Mouse (Mus musculus) heart, embryonic 10.5 days (tissue): ENCODE measurements around the gene Cfap298. TPM values are rescaled to one million over a fixed set of nuclear protein-coding genes. Genes with fewer than 3 reads are reported as not detected.

Experiments
- DNase-seq: peaks from one replicate; pipeline ENCODE4 v3.0.0-alpha.2; 2017; ENCODE audit warnings: low spot score
- H3K27ac ChIP-seq: fragments of 300-500 bp; sonication (generic); 2 replicates; pipeline ENCODE4 v1.5.1; 2016; ENCODE audit warnings: mild to moderate bottlenecking
- H3K27me3 ChIP-seq: fragments of 300-500 bp; sonication (generic); 2 replicates; pipeline ENCODE4 v1.6.1; 2016; ENCODE audit warnings: mild to moderate bottlenecking; ENCODE audit not compliant: poor library complexity, insufficient read depth, severe bottlenecking
- H3K36me3 ChIP-seq: fragments of 300-500 bp; sonication (generic); 2 replicates; pipeline ENCODE4 v1.6.1; 2016; ENCODE audit warnings: mild to moderate bottlenecking, moderate library complexity
- H3K4me1 ChIP-seq: fragments of 300-500 bp; sonication (generic); 2 replicates; pipeline ENCODE4 v1.6.1; 2016; ENCODE audit warnings: mild to moderate bottlenecking
- H3K4me3 ChIP-seq: fragments of 300-500 bp; sonication (generic); 2 replicates; pipeline ENCODE4 v1.5.1; 2016; ENCODE audit warnings: mild to moderate bottlenecking, moderate library complexity
- H3K9me3 ChIP-seq: fragments of 300-500 bp; sonication (generic); 2 replicates; pipeline ENCODE4 v1.6.1; 2016; ENCODE audit warnings: mild to moderate bottlenecking, moderate library complexity
- WGBS: fragments of 180-500 bp; shearing (Covaris S2); methylation state at CpG from one replicate; pipeline ENCODE4 v1.1.7; 2016; 5-methylcytosine and 5-hydroxymethylcytosine counted together
- polyA plus RNA-seq: library from polyadenylated mRNA; unstranded; fragments of >200 nt; fragmentation: Nextera tagmentation; extraction: Ambion mirVana; gene quantifications from 2 replicates; pipeline ENCODE4 v1.2.1, GENCODE M21; 2016

Gene Cfap298
- polyA plus RNA-seq, 1 experiment from 2014 or later, result 53.1 TPM

DNA sequence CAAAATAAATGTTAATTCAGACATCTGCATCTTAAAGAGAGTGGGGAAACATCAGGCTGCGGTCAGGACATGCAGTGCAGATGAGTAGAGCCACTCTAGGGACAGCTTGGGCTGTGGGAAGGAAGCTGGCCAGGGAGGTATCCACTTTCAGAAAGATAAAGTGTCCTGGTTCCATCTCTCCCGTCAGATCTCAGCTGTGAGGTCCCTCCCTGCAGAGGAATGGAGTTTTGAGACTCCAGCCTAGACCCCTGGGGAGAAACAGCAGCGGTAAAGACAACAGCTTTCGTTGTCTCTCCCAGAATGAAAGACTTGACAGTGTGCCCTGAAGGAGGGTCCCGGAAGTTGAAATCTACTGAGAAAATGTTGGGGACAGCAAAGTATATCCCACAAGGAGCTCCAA is 31.6 kb downstream of the Cfap298 start:
- Histone ChIP-seq H3K4me1 (peaks cover 22% of the 10 kb centered on the region), H3K9me3 (no peaks in the 10 kb centered on the region), H3K27ac (no peak overlapping the region), H3K36me3 (no peaks in the 10 kb centered on the region), H3K27me3 (peaks cover 5% of the 10 kb centered on the region; the same call in 1 of the 2 replicates), H3K4me3 (no peak overlapping the region)
- DNase-seq, result no peak
- WGBS, result 26% methylated on average over 5 of the region's 5 CpGs

DNA sequence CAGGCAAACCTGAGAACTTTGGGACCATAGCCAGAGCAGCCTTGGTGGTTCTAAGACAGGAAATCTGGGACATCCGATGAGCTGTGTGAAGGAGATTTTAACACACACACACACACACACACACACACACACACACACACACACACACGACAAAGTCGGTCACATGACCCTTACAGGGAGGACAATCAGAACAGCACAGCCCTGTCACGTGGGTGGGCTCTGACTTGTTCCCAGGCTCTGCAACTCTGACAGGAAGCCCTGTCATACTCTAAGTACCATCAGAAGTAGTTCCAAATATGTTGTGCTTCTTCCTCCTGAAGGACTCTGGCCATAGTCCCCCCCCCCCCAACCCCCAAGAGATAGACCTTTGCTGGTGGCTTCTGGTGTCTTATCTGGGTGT is 33.5 kb downstream of the Cfap298 start:
- Histone ChIP-seq H3K4me1 (peaks cover 22% of the 10 kb centered on the region), H3K9me3 (no peaks in the 10 kb centered on the region), H3K4me3 (no peak overlapping the region), H3K27me3 (no peaks in the 10 kb centered on the region), H3K27ac (no peak overlapping the region), H3K36me3 (no peaks in the 10 kb centered on the region)
- no peak for DNase-seq
- 50% methylated on average over 4 of the region's 4 CpGs for WGBS

DNA sequence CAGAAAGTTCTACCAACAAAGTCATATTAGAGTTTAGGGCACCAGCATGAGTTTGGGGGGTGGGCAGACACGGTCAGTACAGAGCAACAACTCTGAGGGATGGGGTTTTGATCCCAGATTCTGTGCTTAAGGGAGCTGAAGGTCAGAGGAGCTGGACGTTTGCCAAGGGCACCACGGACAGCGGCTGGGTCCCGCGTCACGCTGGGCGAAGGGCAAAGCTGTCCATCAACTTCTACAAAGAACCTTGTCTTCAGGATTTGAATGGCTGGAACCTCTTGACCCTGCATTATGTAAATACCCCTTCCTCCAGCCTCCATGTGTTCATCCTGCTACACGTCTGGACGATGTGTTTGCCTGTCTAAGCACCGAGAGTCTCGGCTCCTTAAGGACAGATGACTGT is 35.4 kb downstream of the Cfap298 start:
- H3K27ac ChIP-seq, result no peak overlapping the region
- DNase-seq, result no peak
- H3K4me3 ChIP-seq, result no peak overlapping the region
- H3K36me3 ChIP-seq, result no peaks in the 10 kb centered on the region
- WGBS, result 59% methylated on average over 12 of the region's 12 CpGs
- no peaks in the 10 kb centered on the region for H3K27me3 ChIP-seq
- H3K9me3 ChIP-seq, result no peaks in the 10 kb centered on the region
- peaks cover 22% of the 10 kb centered on the region for H3K4me1 ChIP-seq

DNA sequence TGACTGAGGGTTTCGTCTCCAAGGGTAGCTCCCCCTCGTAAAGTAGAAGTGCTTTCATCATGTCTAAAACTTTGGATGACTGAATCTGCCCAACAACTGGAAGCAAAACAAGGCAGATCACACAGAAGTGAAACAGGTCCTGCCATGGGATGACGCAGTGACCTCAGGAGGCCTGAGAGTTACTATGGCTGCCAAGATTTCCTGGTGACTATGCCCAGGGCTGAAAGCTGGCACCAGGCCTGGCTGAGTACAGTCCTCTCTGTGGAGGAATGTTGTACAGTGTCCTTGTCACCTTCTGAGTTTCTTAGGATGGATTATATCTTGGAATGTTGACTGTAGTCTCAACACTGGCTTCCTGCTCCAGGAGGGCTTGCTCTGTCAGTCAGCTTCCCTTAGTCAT is 37.3 kb downstream of the Cfap298 start:
- H3K4me1 ChIP-seq, result peaks cover 8% of the 10 kb centered on the region
- WGBS, result 92% methylated on average over 3 of the region's 3 CpGs
- H3K9me3 ChIP-seq, result no peaks in the 10 kb centered on the region
- H3K36me3 ChIP-seq, result no peaks in the 10 kb centered on the region
- H3K27ac ChIP-seq, result no peak overlapping the region
- H3K4me3 ChIP-seq, result no peak overlapping the region
- no peak for DNase-seq
- H3K27me3 ChIP-seq, result 0 out of 2 replicates have a peak, but pooled peaks cover 4% of the 10 kb centered on the region

DNA sequence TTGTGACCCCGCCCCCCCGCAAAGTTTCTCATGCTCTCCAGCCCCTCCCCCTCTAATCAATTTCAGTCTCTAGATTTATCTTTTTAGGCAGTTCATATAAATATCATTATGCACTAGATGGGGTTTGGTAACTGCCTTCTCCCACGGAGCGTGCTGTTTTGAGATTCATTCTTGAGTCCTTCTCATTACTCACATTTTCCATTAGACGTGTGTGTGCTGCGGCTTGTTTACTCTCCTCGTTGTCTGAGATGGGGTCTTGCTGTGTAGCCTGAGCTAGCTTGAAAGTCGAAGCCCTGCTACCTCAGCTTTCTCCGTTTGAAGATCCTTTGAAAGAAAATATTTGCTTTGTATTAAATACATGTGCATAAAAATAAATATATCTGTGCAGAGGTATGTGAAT is 41.1 kb downstream of the Cfap298 start:
- 54% methylated on average over 9 of the region's 9 CpGs for WGBS
- H3K4me3 ChIP-seq, result no peak overlapping the region
- H3K27me3 ChIP-seq, result peaks cover 6% of the 10 kb centered on the region; the same call in 1 of the 2 replicates
- H3K4me1 ChIP-seq, result peaks cover 14% of the 10 kb centered on the region
- H3K27ac ChIP-seq, result no peak overlapping the region
- H3K9me3 ChIP-seq, result no peaks in the 10 kb centered on the region
- no peaks in the 10 kb centered on the region for H3K36me3 ChIP-seq
- no peak for DNase-seq

DNA sequence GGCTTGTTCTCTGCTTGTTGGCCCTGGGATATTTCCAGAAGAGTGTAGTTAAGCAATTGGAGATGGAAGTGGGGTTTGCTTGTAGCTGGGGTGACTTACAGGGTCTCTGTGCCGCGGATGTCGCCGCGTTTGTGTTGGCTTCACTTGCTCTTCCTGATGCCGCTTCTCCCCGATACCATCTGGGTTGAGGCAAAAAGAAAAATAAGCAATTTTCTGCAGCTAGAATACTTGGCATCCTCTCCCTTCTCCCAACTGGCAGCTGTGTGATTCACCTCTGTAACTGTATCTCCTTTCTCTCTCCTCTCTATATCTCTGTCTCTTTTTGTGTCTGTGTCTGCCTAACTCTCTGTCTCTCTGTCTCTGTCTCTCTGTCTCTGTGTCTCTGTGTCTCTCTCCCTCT is 41.9 kb downstream of the Cfap298 start:
- 74% methylated on average over 7 of the region's 7 CpGs for WGBS
- no peak for DNase-seq
- Histone ChIP-seq H3K27ac (no peak overlapping the region), H3K9me3 (no peaks in the 10 kb centered on the region), H3K4me1 (peaks cover 14% of the 10 kb centered on the region), H3K36me3 (no peaks in the 10 kb centered on the region), H3K27me3 (peaks cover 6% of the 10 kb centered on the region; the same call in 1 of the 2 replicates), H3K4me3 (no peak overlapping the region)

DNA sequence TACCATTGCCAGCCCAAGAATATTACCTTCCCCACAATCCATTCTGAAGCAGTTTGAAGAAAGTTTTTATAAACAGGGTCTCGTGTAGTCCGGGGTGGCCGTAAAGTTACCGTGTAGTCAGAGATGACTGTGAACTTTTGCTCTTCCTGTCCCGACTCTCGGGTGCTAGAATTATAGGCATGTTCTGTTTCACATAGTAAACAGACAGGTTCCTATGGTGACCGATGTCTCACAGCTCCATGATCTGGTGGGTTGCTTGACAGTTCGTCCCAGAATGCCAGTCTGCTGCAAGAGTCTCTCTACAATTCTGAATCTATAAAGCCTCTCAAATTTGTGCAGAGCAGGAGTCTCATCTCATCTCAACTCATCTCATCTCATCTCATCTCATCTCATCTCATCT is 42.8 kb downstream of the Cfap298 start:
- Histone ChIP-seq H3K36me3 (no peaks in the 10 kb centered on the region), H3K4me3 (no peak overlapping the region), H3K27me3 (peaks cover 6% of the 10 kb centered on the region; the same call in 1 of the 2 replicates), H3K9me3 (no peaks in the 10 kb centered on the region), H3K4me1 (peaks cover 14% of the 10 kb centered on the region), H3K27ac (no peak overlapping the region)
- no peak for DNase-seq
- 35% methylated on average over 8 of the region's 8 CpGs for WGBS

DNA sequence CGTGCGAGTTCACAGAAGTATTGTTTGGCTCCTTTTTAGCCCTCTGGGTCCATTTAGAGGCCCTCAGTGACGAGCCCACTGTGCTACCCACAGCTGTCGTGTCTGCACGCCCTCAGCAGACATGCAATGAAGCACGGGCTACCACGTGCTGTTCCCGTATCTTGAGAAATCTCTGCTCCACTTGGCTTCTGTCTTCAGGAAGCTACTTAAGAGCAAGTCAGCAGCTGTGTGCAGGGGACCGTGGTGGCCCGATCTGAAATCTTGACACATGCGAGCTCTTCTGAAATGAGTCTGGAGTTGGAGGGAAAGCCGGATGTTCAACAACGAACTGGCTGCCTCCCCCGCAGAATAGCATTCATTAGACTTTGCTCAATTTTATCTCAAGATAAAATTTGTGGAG is 43.3 kb downstream of the Cfap298 start:
- Histone ChIP-seq H3K4me1 (peaks cover 14% of the 10 kb centered on the region), H3K27me3 (peaks cover 6% of the 10 kb centered on the region; the same call in 1 of the 2 replicates), H3K36me3 (no peaks in the 10 kb centered on the region), H3K27ac (no peak overlapping the region), H3K4me3 (no peak overlapping the region), H3K9me3 (no peaks in the 10 kb centered on the region)
- DNase-seq, result no peak
- 65% methylated on average over 14 of the region's 14 CpGs for WGBS

DNA sequence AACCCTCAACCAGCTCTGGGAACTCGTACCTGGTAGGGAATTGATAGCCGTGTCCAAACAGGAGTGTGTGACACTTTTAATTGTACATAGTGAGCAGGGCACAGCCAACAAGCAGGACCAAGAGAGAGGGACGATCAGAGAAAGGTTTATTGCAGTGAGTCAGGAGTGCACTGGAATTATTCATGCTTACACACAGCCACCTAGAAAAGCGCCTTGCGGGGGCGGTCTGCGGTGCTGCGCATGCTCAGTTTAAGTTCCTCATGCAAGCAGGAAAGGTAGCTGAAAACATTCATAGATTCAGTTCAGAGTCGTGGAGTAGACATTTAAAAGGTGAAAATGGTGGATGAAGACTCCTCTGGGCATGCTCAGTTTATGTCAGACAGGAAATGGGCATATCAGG is 44.2 kb downstream of the Cfap298 start:
- H3K4me3 ChIP-seq, result no peak overlapping the region
- 87% methylated on average over 9 of the region's 9 CpGs for WGBS
- H3K27me3 ChIP-seq, result peaks cover 6% of the 10 kb centered on the region; the same call in 1 of the 2 replicates
- no peak overlapping the region for H3K27ac ChIP-seq
- no peak for DNase-seq
- no peaks in the 10 kb centered on the region for H3K36me3 ChIP-seq
- H3K4me1 ChIP-seq, result peaks cover 22% of the 10 kb centered on the region
- H3K9me3 ChIP-seq, result no peaks in the 10 kb centered on the region

DNA sequence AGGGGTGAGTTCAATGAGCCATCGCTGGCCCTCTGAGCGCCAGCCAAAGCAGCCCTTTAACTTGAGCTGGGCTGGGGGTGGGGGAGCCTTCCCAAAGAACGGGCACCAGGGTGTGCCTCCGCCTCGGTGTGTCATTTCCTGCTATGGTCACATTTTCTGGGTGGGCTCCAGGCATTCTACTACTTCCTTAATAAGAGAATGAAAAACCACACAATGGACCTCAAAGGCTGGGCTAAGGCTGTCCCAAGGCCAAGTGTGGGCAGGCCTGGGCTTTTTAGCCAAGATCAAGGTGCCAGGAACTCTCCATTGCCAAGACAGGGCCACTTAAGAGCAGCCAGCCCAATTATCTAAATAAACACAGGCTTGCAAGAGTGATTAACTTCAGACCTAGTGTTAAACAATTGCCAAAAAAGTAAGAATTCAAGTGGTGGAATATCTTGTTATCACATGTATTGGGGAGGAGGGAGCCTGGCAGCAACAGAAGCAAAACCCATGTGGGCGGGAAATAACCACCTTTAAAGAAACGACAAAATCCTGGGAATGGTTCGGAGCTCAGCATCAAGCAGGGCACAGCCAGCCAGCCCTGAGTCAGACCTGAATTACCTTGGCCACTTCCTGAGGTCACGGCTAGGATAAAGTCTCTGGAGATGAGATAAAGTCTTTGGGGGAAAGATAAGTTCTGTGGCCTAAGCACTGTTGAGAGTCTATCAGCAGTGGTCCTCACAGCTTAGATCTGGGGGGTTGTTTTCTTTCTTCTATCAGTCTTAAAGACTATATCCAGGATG is 48.9 kb downstream of the Cfap298 start:
- H3K36me3 ChIP-seq, result no peaks in the 10 kb centered on the region
- H3K27me3 ChIP-seq, result no peaks in the 10 kb centered on the region; the same call in 1 of the 2 replicates
- no peaks in the 10 kb centered on the region for H3K9me3 ChIP-seq
- no peak overlapping the region for H3K4me3 ChIP-seq
- H3K4me1 ChIP-seq, result peaks cover 16% of the 10 kb centered on the region
- H3K27ac ChIP-seq, result peak overlapping the region; percentile 42; the same call in 1 of the 2 replicates
- 50% methylated on average over 9 of the region's 9 CpGs for WGBS
- no peak for DNase-seq

DNA sequence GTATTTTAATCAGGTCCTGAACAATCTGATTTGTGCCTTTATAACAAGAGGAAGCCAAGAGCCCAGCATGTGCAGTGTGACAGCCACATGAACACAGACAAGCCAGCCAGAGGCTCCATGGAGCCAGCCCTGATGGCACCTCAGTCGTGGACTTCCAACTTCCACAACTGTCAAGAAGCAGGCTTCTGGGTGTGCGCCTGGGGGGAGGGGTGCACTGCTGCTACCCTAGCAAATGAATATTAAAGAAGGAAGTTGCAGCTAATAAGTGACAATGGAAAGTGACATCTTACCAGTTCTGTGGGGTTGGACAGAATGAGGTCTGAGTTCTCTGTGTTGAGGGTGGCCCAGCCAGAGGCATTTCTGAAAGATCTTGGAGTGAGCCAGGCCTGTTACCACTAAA is 49.6 kb downstream of the Cfap298 start:
- WGBS, result 77% methylated on average over 2 of the region's 2 CpGs
- Histone ChIP-seq H3K4me3 (no peak overlapping the region), H3K4me1 (peaks cover 16% of the 10 kb centered on the region), H3K27ac (peak overlapping the region; percentile 42; the same call in 1 of the 2 replicates), H3K9me3 (no peaks in the 10 kb centered on the region), H3K27me3 (no peaks in the 10 kb centered on the region), H3K36me3 (no peaks in the 10 kb centered on the region)
- DNase-seq, result no peak

DNA sequence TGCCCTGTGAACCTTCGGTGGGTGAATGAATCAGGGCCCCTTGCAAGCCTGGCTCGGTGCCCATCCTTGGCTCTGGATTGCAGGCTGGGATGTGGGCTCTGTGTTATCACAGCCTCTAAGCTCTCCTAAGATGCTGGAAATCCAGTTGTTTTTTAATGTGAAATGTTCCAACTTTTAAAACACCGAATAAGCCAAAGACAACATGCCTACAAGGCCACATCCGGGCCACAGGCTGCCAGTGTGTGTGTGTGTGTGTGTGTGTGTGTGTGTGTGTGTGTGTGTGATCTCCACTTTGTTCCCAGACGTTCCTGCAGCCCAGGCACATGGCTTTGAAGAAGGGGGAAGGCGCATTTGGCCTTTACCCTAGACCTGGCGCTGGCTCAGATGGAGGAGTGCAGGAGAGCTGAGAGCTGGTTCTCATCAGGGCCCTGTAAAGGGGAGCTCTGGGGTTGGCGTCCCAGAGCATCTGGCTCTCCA is 52.4 kb downstream of the Cfap298 start:
- no peaks in the 10 kb centered on the region for H3K36me3 ChIP-seq
- peaks cover 16% of the 10 kb centered on the region for H3K4me1 ChIP-seq
- no peak overlapping the region for H3K4me3 ChIP-seq
- H3K27me3 ChIP-seq, result peaks cover 4% of the 10 kb centered on the region; the same call in 1 of the 2 replicates
- no peak for DNase-seq
- no peaks in the 10 kb centered on the region for H3K9me3 ChIP-seq
- 52% methylated on average over 8 of the region's 8 CpGs for WGBS
- peak overlapping the region; percentile 22; the same call in 1 of the 2 replicates for H3K27ac ChIP-seq

DNA sequence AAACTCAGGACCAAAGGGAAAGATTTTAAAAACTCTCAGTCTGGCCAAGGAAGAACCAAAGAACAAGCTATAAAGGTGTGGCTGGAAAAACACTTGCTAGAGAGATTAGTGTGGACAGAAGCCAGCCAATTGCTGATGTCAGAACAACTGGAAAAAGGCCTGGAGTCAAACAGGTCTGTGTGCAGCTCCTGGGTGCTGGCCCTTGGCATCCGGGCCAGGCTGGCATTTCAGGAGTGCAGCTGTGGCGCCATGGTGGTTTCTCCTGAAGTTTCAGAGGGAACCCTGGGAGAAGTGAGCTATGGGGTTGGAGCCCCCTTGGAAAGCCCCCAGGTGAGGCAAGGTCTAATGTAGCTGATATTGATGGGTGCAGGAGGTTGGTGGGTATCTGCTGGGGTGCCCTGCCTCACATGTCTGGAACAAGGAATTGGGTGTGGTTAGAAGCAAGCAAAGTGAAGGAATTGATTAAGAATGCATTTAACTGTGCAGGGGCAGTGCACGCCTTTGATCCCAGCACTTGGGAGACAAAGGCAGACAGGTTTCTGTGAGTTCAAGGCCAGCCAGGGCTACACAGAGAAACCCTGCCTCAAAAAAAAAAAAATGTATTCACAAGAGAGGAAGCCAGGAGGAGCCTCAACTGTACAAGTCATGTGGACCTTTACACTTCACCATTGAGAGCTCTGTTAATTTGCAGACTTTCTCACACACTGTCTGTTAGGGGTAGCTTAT is 56.6 kb downstream of the Cfap298 start:
- 85% methylated on average over 3 of the region's 3 CpGs for WGBS
- Histone ChIP-seq H3K9me3 (no peaks in the 10 kb centered on the region), H3K4me1 (peaks cover 3% of the 10 kb centered on the region; the same call in 1 of the 2 replicates), H3K27me3 (peaks cover 4% of the 10 kb centered on the region; the same call in 1 of the 2 replicates), H3K27ac (no peak overlapping the region), H3K4me3 (no peak overlapping the region), H3K36me3 (no peaks in the 10 kb centered on the region)
- DNase-seq, result no peak
